Mouse (Mus musculus) megakaryocyte, adult 5-6 weeks (primary cell): Measurements from ENCODE around the gene Rnf6. TPM values are rescaled to one million over a fixed set of nuclear protein-coding genes. Genes with fewer than 3 reads are reported as not detected.

ENCODE experiments used
- total RNA-seq, 2 experiments: library from RNA; stranded (forward) in 1 of 2; stranded (reverse) in 1 of 2; fragments of 153-499, 151-499 nt in 1 of 2; fragments of 221-1000, 200-1000 nt in 1 of 2; gene quantifications; 2 replicates each; pipeline versions ENCODE4 v1.2.3 to v1.2.4; 2015 to 2017

Rnf6 gene
- total RNA-seq, 2 experiments from 2014 or later, result 24.6 to 46.4 TPM

Other genes starting within 250 kb of the Rnf6 start
- gene Cyp3a25, start 211.9 kb downstream of the Rnf6 start, total RNA-seq (2015), result not detected in 2 replicates
- gene Cyp3a25, start 211.9 kb downstream of the Rnf6 start, total RNA-seq (2017), result not detected in 2 replicates
- gene Cyp3a59, start 142.3 kb downstream of the Rnf6 start, total RNA-seq (2015), result not detected in 2 replicates
- not detected in 2 replicates for gene Cyp3a59, start 142.3 kb downstream of the Rnf6 start, total RNA-seq (2017)
- not detected in 2 replicates for gene Gm5565, start 61.0 kb downstream of the Rnf6 start, total RNA-seq (2015)
- gene Gm5565, start 61.0 kb downstream of the Rnf6 start, total RNA-seq (2017), result not detected in 2 replicates
- not detected in 2 replicates for gene Gm6309, start 50.8 kb downstream of the Rnf6 start, total RNA-seq (2015)
- not detected in 2 replicates for gene Gm6309, start 50.8 kb downstream of the Rnf6 start, total RNA-seq (2017)
- 0.80 TPM in 1 of 2 replicates, not detected in the other for gene 1700001J03Rik, start 36.3 kb downstream of the Rnf6 start, total RNA-seq (2015)
- not detected in 2 replicates for gene 1700001J03Rik, start 36.3 kb downstream of the Rnf6 start, total RNA-seq (2017)
- 25.3 and 31.1 TPM in 2 replicates for gene Cdk8, start 9.7 kb upstream of the Rnf6 start, total RNA-seq (2015)
- 23.3 and 24.0 TPM in 2 replicates for gene Cdk8, start 9.7 kb upstream of the Rnf6 start, total RNA-seq (2017)
- gene Wasf3, start 163.4 kb upstream of the Rnf6 start, total RNA-seq (2015), result not detected in 2 replicates
- gene Wasf3, start 163.4 kb upstream of the Rnf6 start, total RNA-seq (2017), result not detected in 2 replicates